Mouse (Mus musculus): ENCODE measurements at regions not wholly inside any gene's neighbourhood (a gene's known extent, or its start where the extent isn't known, plus 50 kb on each side); places are given as distances from the start of the nearest gene placed in this dataset.

DNA sequence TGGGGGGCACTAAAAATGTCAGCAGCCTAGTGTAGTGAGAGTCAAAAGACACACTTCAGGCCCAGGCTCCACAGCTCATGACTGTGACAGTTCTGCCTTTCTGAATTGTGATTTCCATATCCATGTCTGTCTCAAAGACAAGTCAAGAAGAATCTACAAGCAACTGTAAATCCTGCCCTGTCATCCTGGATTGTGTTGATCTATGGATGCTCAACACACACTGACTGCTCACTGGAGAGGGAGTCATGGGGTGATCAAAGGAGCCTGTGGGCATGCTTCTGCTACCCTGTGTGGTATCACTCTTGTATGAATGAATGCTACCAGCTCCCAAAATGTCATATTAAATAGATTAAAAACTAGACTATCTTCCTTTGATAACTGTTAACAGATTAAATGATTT is 186.4 kb upstream of the Meis1 start:
- Histone ChIP-seq H3K4me3 (no peak overlapping the region), H3K36me3 (replicated peaks) (no peaks in the 10 kb centered on the region), H3K4me1 (peaks cover 31% of the 10 kb centered on the region), H3K9me3 (no peaks in the 10 kb centered on the region), H3K27ac (replicated peaks) (peak overlapping the region; percentile 7), H3K27me3 (replicated peaks; ENCODE audit: low read depth, poor library complexity, severe bottlenecking) (no peaks in the 10 kb centered on the region)
- no peak for DNase-seq (ENCODE audit: low spot score)

DNA sequence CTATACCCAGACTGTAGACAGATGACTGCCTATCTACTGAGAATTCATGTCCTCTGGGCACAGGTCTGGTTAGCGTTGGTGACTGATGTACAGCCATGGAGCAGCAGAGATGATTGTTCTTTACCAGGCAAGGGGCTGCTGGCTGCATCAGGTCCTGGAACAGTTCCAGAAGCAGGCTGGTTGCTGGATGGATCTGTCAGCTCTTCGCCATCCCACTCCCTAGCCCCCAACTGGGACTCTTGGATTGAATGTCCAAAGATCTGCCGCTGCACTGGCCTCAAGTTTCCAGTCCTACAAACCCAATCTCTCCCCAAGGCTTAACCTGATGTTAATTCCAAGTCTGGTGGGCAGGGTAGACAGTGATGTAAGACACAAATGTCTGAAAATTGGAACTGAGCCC is 200.7 kb upstream of the Meis1 start:
- Histone ChIP-seq H3K4me3 (no peak overlapping the region), H3K36me3 (replicated peaks) (no peaks in the 10 kb centered on the region), H3K4me1 (peaks cover 11% of the 10 kb centered on the region), H3K27ac (replicated peaks) (no peak overlapping the region), H3K27me3 (replicated peaks; ENCODE audit: low read depth, poor library complexity, severe bottlenecking) (peaks cover 9% of the 10 kb centered on the region), H3K9me3 (no peaks in the 10 kb centered on the region)
- WGBS = 77% methylated on average over 3 of the region's 3 CpGs
- DNase-seq (ENCODE audit: low spot score) = no peak

- Histone ChIP-seq H3K4me1 (peaks cover 17% of the 10 kb centered on the region), H3K27ac (replicated peaks) (no peak overlapping the region), H3K9me3 (no peaks in the 10 kb centered on the region), H3K36me3 (replicated peaks) (no peaks in the 10 kb centered on the region), H3K4me3 (no peak overlapping the region), H3K27me3 (replicated peaks; ENCODE audit: low read depth, poor library complexity, severe bottlenecking) (peaks cover 9% of the 10 kb centered on the region)
- no peak for DNase-seq (ENCODE audit: low spot score)
- 100% methylated on average over 1 of the region's 1 CpGs for WGBS
Observed at GRCm38 (mm10) chr11:19221442-19221841, 202.7 kb upstream of the Meis1 start.

- WGBS = 89% methylated on average over 2 of the region's 2 CpGs
- no peak overlapping the region for H3K4me3 ChIP-seq
- H3K27ac ChIP-seq (replicated peaks) = no peak overlapping the region
- no peaks in the 10 kb centered on the region for H3K36me3 ChIP-seq (replicated peaks)
- H3K9me3 ChIP-seq = no peaks in the 10 kb centered on the region
- peaks cover 46% of the 10 kb centered on the region for H3K4me1 ChIP-seq
- peaks cover 9% of the 10 kb centered on the region for H3K27me3 ChIP-seq (replicated peaks; ENCODE audit: low read depth, poor library complexity, severe bottlenecking)
- no peak for DNase-seq (ENCODE audit: low spot score)
Observed at GRCm38 (mm10) chr11:19226756-19227155, 208.0 kb upstream of the Meis1 start.

DNA sequence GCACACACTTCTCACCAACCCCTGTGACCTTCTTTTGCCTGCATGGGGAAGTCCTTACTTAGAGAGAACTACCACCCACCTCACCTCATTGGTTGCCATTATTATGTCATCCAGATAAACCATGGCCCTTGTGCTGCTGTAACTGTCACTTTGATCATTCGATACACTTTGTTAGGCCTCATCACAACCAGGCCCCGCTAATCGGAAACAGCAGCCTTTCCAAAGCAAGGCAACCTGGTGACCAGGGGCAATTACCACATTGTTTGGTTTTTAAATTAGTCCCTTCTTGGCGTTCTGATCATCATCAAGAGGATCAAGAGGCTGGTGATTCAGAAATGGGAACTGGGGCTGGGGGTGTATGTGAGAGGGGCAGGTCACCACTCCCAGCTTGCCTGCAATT is 208.9 kb upstream of the Meis1 start:
- H3K27ac ChIP-seq (replicated peaks) = no peak overlapping the region
- WGBS = 31% methylated on average over 4 of the region's 4 CpGs
- peaks cover 46% of the 10 kb centered on the region for H3K4me1 ChIP-seq
- H3K36me3 ChIP-seq (replicated peaks) = no peaks in the 10 kb centered on the region
- H3K9me3 ChIP-seq = no peaks in the 10 kb centered on the region
- H3K27me3 ChIP-seq (replicated peaks; ENCODE audit: low read depth, poor library complexity, severe bottlenecking) = peaks cover 6% of the 10 kb centered on the region; the same call in 1 of the 2 replicates
- no peak overlapping the region for H3K4me3 ChIP-seq
- DNase-seq (ENCODE audit: low spot score) = peak; percentile 79

- no peaks in the 10 kb centered on the region for H3K36me3 ChIP-seq (replicated peaks)
- DNase-seq (ENCODE audit: low spot score) = no peak
- WGBS = 85% methylated on average over 11 of the region's 11 CpGs
- H3K4me3 ChIP-seq = no peak overlapping the region
- no peaks in the 10 kb centered on the region for H3K9me3 ChIP-seq
- H3K27me3 ChIP-seq (replicated peaks; ENCODE audit: low read depth, poor library complexity, severe bottlenecking) = no peaks in the 10 kb centered on the region
- no peaks in the 10 kb centered on the region for H3K4me1 ChIP-seq
- no peak overlapping the region for H3K27ac ChIP-seq (replicated peaks)
Observed at GRCm38 (mm10) chr11:19246390-19247114, 227.8 kb upstream of the Meis1 start.

- Histone ChIP-seq H3K4me3 (no peak overlapping the region), H3K9me3 (no peaks in the 10 kb centered on the region), H3K36me3 (replicated peaks) (no peaks in the 10 kb centered on the region), H3K27ac (replicated peaks) (no peak overlapping the region), H3K4me1 (peaks cover 29% of the 10 kb centered on the region), H3K27me3 (replicated peaks; ENCODE audit: low read depth, poor library complexity, severe bottlenecking) (no peaks in the 10 kb centered on the region)
- no peak for DNase-seq (ENCODE audit: low spot score)
- WGBS = 52% methylated on average over 5 of the region's 5 CpGs
Observed at GRCm38 (mm10) chr11:19253605-19254004, 234.8 kb upstream of the Meis1 start.

DNA sequence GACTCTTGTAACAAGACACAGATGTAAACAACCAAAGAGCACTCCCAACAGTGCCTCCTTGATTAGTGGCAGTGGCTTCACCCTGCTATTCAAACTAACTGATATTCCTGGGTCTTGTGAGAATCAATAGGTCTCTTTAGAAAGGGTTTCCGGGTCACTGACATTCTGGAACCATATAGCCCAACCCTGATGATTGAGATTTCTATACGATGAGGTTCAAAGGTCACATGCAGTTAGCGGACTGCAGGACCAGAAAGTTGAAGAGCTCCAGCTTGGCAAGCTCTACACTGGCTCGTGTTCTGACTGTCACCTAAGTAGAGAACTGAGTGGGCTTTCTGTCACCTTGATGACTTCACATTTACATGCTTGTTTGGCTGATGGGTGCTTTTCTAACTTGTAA is 235.4 kb upstream of the Meis1 start:
- DNase-seq (ENCODE audit: low spot score) = no peak
- H3K36me3 ChIP-seq (replicated peaks) = no peaks in the 10 kb centered on the region
- no peaks in the 10 kb centered on the region for H3K9me3 ChIP-seq
- H3K4me1 ChIP-seq = peaks cover 35% of the 10 kb centered on the region
- no peaks in the 10 kb centered on the region for H3K27me3 ChIP-seq (replicated peaks; ENCODE audit: low read depth, poor library complexity, severe bottlenecking)
- no peak overlapping the region for H3K4me3 ChIP-seq
- 28% methylated on average over 4 of the region's 4 CpGs for WGBS
- H3K27ac ChIP-seq (replicated peaks) = no peak overlapping the region

GRCm38 (mm10) chr11:19257549-19257948 is 238.8 kb upstream of the Meis1 start:
- Histone ChIP-seq H3K4me3 (no peak overlapping the region), H3K9me3 (no peaks in the 10 kb centered on the region), H3K27ac (replicated peaks) (no peak overlapping the region), H3K4me1 (peaks cover 53% of the 10 kb centered on the region), H3K36me3 (replicated peaks) (no peaks in the 10 kb centered on the region), H3K27me3 (replicated peaks; ENCODE audit: low read depth, poor library complexity, severe bottlenecking) (no peaks in the 10 kb centered on the region)
- 88% methylated on average over 4 of the region's 4 CpGs for WGBS
- DNase-seq (ENCODE audit: low spot score) = no peak

- Histone ChIP-seq H3K4me3 (no peak overlapping the region), H3K27ac (replicated peaks) (no peak overlapping the region), H3K27me3 (replicated peaks; ENCODE audit: low read depth, poor library complexity, severe bottlenecking) (no peaks in the 10 kb centered on the region), H3K4me1 (peaks cover 43% of the 10 kb centered on the region), H3K9me3 (peaks cover 3% of the 10 kb centered on the region; the same call in 1 of the 2 replicates), H3K36me3 (replicated peaks) (no peaks in the 10 kb centered on the region)
- no peak for DNase-seq (ENCODE audit: low spot score)
- 80% methylated on average over 4 of the region's 4 CpGs for WGBS
Observed at GRCm38 (mm10) chr11:19262832-19263231, 244.0 kb upstream of the Meis1 start.

- Histone ChIP-seq H3K9me3 (peaks cover 3% of the 10 kb centered on the region; the same call in 1 of the 2 replicates), H3K4me1 (peaks cover 22% of the 10 kb centered on the region), H3K27ac (replicated peaks) (no peak overlapping the region), H3K36me3 (replicated peaks) (no peaks in the 10 kb centered on the region), H3K27me3 (replicated peaks; ENCODE audit: low read depth, poor library complexity, severe bottlenecking) (no peaks in the 10 kb centered on the region), H3K4me3 (no peak overlapping the region)
- DNase-seq (ENCODE audit: low spot score) = no peak
- WGBS = 67% methylated on average over 18 of the region's 18 CpGs
Observed at GRCm38 (mm10) chr11:19264798-19265671, 246.2 kb upstream of the Meis1 start.

DNA sequence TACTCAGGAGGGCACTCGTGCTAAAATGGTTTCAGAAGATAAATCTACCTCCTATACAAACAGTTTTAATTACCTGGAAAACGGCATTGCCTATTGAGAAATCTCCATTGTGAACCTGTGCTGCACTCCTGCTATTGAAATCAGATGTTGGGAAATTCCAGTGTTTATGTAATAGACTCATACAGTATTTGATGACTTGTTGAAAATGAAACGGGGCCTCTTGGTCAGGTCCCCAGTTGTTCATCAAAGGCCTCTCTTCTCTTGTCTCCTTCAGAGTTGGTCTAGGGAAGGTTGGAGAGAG is 246.8 kb upstream of the Meis1 start:
- Histone ChIP-seq H3K36me3 (replicated peaks) (no peaks in the 10 kb centered on the region), H3K27ac (replicated peaks) (no peak overlapping the region), H3K9me3 (peaks cover 3% of the 10 kb centered on the region; the same call in 1 of the 2 replicates), H3K4me1 (peaks cover 18% of the 10 kb centered on the region; the same call in 1 of the 2 replicates), H3K27me3 (replicated peaks; ENCODE audit: low read depth, poor library complexity, severe bottlenecking) (no peaks in the 10 kb centered on the region), H3K4me3 (no peak overlapping the region)
- no peak for DNase-seq (ENCODE audit: low spot score)
- WGBS = 44% methylated on average over 3 of the region's 3 CpGs

DNA sequence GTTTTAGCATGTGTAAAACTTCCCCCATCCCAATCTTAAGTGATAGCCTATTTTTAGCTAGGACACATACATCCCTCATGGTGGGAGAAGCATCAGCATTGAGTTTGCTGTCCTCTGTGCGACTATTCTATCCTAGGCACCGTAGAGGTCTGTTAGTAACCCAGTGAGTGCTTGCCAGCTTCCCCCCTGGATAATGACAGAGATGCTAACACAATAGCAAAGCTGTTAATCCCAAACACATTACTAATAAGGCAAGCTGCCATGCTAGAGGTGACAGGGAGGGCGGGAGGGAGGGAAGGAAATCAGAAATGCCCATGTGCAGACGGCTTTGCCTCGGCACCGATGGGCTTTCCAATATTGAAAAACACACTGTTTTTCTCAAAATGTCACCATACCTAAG is 272.2 kb upstream of the Meis1 start:
- no peak for DNase-seq (ENCODE audit: low spot score)
- H3K9me3 ChIP-seq = no peaks in the 10 kb centered on the region
- 88% methylated on average over 6 of the region's 6 CpGs for WGBS
- H3K27ac ChIP-seq (replicated peaks) = no peak overlapping the region
- H3K36me3 ChIP-seq (replicated peaks) = no peaks in the 10 kb centered on the region
- no peak overlapping the region for H3K4me3 ChIP-seq
- no peaks in the 10 kb centered on the region for H3K27me3 ChIP-seq (replicated peaks; ENCODE audit: low read depth, poor library complexity, severe bottlenecking)
- peaks cover 6% of the 10 kb centered on the region; the same call in 1 of the 2 replicates for H3K4me1 ChIP-seq

Data from embryonic facial prominence, embryonic 10.5 days (tissue).